Mouse (Mus musculus) pancreas, adult 10 weeks (tissue): ENCODE measurements around the gene Dbx1. TPM values are rescaled to one million over a fixed set of nuclear protein-coding genes. Genes with fewer than 3 reads are reported as not detected.

Experiments
- polyA plus RNA-seq: library from polyadenylated mRNA; stranded (reverse); fragments of 350-450 nt; fragmentation: Illumina TruSeq; extraction: RNeasy Lipid Tissue Mini Kit (QIAGEN cat#74804); gene quantifications from one replicate; pipeline ENCODE4 v1.2.3, GENCODE M21; 2015; ENCODE audit warnings: low read depth, low replicate concordance; ENCODE audit not compliant: insufficient read depth

Dbx1 gene
- polyA plus RNA-seq = not detected

DNA sequence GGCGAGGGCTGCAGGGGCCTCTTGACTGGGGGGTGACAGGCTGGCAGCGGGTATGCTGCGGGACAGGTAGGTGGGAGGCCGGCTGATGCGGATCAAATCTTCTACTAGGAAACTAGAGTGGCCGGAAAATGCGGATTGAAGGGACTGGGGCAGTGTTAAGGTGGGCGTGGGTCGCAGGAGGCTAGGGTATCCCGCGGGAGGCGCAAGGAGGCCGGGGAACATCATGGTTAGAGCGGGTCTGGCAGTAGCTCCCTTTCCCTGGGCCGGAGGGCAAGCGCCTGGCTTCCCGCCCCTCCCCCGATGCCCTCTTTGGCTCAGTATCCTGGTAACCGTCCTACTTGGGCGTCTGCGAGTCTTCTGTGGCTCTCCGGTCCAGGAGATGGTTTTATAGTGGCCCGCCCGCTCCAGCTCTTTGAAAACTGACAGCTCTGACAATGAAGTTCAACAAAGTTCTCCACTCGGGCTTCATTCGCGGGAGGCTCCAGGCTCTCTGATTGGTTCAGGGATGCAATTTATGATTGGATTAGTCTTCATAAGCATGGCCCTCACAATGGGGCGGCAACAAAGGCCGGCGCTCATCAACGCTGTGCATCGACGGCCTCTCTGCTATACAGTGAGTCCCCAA lies at the start of gene Dbx1:
Dbx1 (minus strand) TSS at position 359 of the 625 bp plus-strand sequence.

Other genes with a start within 250 kb of the Dbx1 start
- 6.2 TPM for gene Htatip2, start 122.3 kb upstream of the Dbx1 start, polyA plus RNA-seq
- gene Prmt3, start 141.5 kb upstream of the Dbx1 start, polyA plus RNA-seq = 3.9 TPM